Mouse (Mus musculus): ENCODE data around the gene Bbs12. TPM values are rescaled to one million over a fixed set of nuclear protein-coding genes. Genes with fewer than 3 reads are reported as not detected.

Bbs12 gene
- polyA plus RNA-seq, 1 experiment: 0.14 TPM

DNA sequence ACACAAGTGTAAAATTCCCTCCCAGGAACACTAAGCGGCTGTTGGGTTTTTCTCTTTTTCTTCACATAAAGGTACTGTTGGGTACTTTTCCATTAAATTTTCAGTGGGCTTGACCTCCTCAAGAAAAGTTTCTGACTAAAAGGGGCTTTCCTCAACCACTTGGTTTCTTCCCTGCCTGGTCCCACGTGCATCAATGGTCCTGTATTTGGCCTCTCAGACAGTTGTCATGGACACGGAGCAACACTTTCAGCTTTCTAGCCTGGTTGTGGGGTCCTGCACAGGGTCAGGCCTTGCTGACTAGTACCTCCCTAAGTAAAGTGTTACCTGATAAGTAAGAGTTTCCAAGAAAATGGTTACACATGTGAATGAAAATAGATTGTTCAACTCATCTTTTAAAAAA is 12.9 kb upstream of the Bbs12 start:
- WGBS: 73% methylated on average over 3 of the region's 3 CpGs

DNA sequence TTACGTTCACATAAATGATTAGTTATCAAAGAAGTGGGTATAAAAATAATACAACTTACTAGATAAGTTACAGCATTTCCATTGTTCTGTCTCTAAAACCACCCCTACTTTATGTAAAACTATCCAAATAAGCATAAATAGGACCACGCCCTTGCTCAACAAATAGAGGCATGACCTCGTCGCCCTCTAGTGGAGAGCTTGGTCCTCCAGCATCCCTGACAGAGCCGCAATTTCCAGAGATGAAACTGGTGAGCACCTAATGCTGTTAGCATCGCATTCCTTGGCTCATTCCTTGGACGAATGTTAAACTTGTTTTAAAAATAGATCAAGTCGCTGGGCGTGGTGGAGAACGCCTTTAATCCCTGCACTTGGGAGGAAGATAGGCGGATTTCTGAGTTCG is 9.7 kb upstream of the Bbs12 start:
- Histone ChIP-seq H3K27me3 (ENCODE audit: control insufficient read depth, insufficient read depth, low read length) (no peaks in the 10 kb centered on the region), H3K4me3 (ENCODE audit: low read depth, low read length) (no peak overlapping the region), H3K4me1 (ENCODE audit: control insufficient read depth, insufficient read depth, insufficient read length, low read length) (no peaks in the 10 kb centered on the region), H3K36me3 (ENCODE audit: control insufficient read depth, insufficient read depth, low read length) (no peaks in the 10 kb centered on the region), H3K27ac (ENCODE audit: insufficient read depth, low read depth, low read length) (no peak overlapping the region)
- TF ChIP-seq CTCF (IDR thresholded peaks at IDR 0.05; ENCODE audit: extremely low read depth, insufficient read length, insufficient replicate concordance, low read depth, low read length): peak; percentile 69; the same call in 1 of the 2 replicates
- TF ChIP-seq POLR2A (IDR thresholded peaks at IDR 0.05; ENCODE audit: low read depth, low read length): no peak
- 32% methylated on average over 12 of the region's 12 CpGs for WGBS

More for the DNA sequence above, 12.9 kb upstream of the Bbs12 start:
- no peak for TF ChIP-seq POLR2A (IDR thresholded peaks at IDR 0.05; ENCODE audit: low read depth, low read length)
- no peak for TF ChIP-seq CTCF (IDR thresholded peaks at IDR 0.05; ENCODE audit: extremely low read depth, insufficient read length, insufficient replicate concordance, low read depth, low read length)
- H3K4me1 ChIP-seq (ENCODE audit: control insufficient read depth, insufficient read depth, insufficient read length, low read length): no peaks in the 10 kb centered on the region
- H3K36me3 ChIP-seq (ENCODE audit: control insufficient read depth, insufficient read depth, low read length): no peaks in the 10 kb centered on the region
- H3K27me3 ChIP-seq (ENCODE audit: control insufficient read depth, insufficient read depth, low read length): no peaks in the 10 kb centered on the region
- no peak overlapping the region for H3K4me3 ChIP-seq (ENCODE audit: low read depth, low read length)
- no peak overlapping the region for H3K27ac ChIP-seq (ENCODE audit: insufficient read depth, low read depth, low read length)

DNA sequence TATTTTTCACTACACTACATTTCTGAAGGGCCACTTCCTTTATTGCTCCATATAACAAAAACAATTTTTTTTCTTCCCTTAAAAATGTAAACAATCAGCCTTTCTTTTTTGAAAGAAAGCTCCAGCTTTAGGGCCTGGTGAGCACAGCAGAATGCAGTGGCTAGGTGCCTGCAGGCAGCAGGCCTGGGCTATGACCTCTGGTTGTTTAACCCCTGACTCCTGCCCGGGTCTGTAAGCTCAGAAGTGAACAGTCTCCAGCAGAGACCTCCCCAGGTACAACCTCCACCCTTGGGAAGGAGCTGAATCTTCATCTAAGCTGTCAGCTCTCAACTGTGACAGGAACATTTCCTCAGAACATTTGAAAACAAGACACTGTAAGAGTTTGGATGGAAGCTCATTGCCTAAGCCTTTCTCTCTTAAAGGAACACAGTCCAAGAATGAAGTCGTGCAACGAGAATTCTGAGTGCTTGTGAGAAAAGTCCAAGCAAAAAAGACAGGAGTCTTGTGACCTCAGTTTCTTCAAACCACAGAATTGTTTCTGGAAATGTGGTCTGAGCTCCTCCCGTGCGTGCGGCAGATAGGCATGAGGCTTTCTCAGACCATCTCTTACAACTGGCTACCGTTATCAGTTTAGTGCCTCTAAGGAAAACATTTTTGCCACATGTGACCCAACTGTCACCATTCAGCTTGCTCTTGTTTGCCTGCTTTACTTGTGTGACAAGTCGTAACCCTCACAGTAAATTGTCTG is 8.8 kb upstream of the Bbs12 start:
- no peaks in the 10 kb centered on the region for H3K36me3 ChIP-seq (ENCODE audit: control insufficient read depth, insufficient read depth, low read length)
- H3K4me1 ChIP-seq (ENCODE audit: control insufficient read depth, insufficient read depth, insufficient read length, low read length): no peaks in the 10 kb centered on the region
- no peak for TF ChIP-seq CTCF (IDR thresholded peaks at IDR 0.05; ENCODE audit: extremely low read depth, insufficient read length, insufficient replicate concordance, low read depth, low read length)
- TF ChIP-seq POLR2A (IDR thresholded peaks at IDR 0.05; ENCODE audit: low read depth, low read length): no peak
- no peaks in the 10 kb centered on the region for H3K27me3 ChIP-seq (ENCODE audit: control insufficient read depth, insufficient read depth, low read length)
- 66% methylated on average over 8 of the region's 8 CpGs for WGBS
- H3K27ac ChIP-seq (ENCODE audit: insufficient read depth, low read depth, low read length): no peak overlapping the region; the same call in 1 of the 2 replicates
- no peak overlapping the region for H3K4me3 ChIP-seq (ENCODE audit: low read depth, low read length)

DNA sequence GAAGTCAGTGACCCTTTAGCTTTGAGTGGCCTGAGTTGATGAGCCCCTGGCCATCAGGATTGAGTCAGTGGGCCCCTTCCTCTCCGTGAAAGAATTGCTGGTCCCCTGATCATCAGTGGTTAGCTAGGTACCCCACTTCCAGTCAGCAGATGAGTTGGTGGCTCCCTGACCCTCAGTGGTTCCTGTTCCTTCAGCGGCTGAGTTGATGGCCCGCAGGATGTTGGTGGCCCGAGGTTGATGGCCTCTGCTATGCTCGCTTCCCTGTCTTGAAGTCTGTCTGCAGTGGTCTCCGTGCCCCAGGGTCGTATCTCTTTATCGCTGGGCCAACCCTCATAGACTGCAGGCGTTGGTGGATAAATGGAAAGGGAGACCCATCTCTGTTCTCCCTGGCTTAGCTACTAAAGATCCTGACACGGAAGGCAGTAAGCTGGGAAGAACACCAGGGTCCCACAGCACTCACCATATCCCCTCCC is 421 bp upstream of the Bbs12 start:
- Histone ChIP-seq H3K4me1 (ENCODE audit: control insufficient read depth, insufficient read depth, insufficient read length, low read length) (0 out of 2 replicates have a peak, but pooled peaks cover 5% of the 10 kb centered on the region), H3K4me3 (ENCODE audit: low read depth, low read length) (peak overlapping the region; percentile 93), H3K27ac (ENCODE audit: insufficient read depth, low read depth, low read length) (no peak overlapping the region), H3K36me3 (ENCODE audit: control insufficient read depth, insufficient read depth, low read length) (no peaks in the 10 kb centered on the region), H3K27me3 (ENCODE audit: control insufficient read depth, insufficient read depth, low read length) (no peaks in the 10 kb centered on the region)
- TF ChIP-seq POLR2A (IDR thresholded peaks at IDR 0.05; ENCODE audit: low read depth, low read length) (no peak), CTCF (IDR thresholded peaks at IDR 0.05; ENCODE audit: extremely low read depth, insufficient read length, insufficient replicate concordance, low read depth, low read length) (no peak)
- 2% methylated on average over 10 of the region's 10 CpGs for WGBS

DNA sequence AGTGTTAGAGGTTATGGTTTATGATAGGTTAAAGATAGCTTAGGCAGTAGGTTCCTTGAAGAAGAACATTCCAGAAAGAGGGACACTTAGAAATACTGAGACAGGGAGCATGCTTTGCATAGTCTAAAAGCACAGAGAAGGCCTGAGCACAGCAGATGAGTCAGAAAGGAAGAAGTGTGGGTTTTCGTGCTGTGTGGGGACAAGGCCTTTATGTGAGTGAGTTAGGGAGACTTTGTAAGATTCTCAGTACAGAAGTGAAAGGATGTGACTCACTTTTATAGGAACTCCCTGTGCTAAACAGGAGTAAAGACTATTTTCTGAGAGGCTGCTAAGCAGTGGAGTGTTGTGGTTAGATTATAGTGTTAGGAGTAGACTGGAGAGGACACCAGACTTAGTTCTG is 1.0 kb downstream of the Bbs12 start:
- Histone ChIP-seq H3K36me3 (ENCODE audit: control insufficient read depth, insufficient read depth, low read length) (no peaks in the 10 kb centered on the region), H3K27me3 (ENCODE audit: control insufficient read depth, insufficient read depth, low read length) (no peaks in the 10 kb centered on the region), H3K27ac (ENCODE audit: insufficient read depth, low read depth, low read length) (no peak overlapping the region; the same call in 1 of the 2 replicates), H3K4me3 (ENCODE audit: low read depth, low read length) (no peak overlapping the region), H3K4me1 (ENCODE audit: control insufficient read depth, insufficient read depth, insufficient read length, low read length) (0 out of 2 replicates have a peak, but pooled peaks cover 5% of the 10 kb centered on the region)
- WGBS: 31% methylated on average over 1 of the region's 1 CpGs
- no peak for TF ChIP-seq CTCF (IDR thresholded peaks at IDR 0.05; ENCODE audit: extremely low read depth, insufficient read length, insufficient replicate concordance, low read depth, low read length)
- TF ChIP-seq POLR2A (IDR thresholded peaks at IDR 0.05; ENCODE audit: low read depth, low read length): no peak

DNA sequence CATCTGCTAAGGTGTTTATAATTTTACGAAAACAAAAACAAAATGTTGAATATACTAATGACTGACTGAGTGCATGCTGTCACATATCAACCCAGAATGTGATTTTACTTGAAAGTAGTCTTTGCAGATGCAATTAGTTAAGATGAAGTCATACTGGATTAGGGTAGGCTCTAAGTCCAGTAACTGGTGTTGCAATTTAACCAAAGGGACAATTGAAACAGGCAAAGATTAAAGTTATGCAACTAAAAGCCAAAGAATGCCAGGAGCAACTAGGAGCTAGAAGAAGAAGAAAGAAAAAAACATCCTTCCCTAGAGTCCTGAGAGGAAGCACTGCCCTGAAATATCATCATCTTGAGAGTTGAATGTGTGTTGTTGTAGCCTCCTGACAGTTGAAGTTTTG is 3.9 kb downstream of the Bbs12 start:
- WGBS: 78% methylated on average over 1 of the region's 1 CpGs
- Histone ChIP-seq H3K4me1 (ENCODE audit: control insufficient read depth, insufficient read depth, insufficient read length, low read length) (0 out of 2 replicates have a peak, but pooled peaks cover 5% of the 10 kb centered on the region), H3K27me3 (ENCODE audit: control insufficient read depth, insufficient read depth, low read length) (no peaks in the 10 kb centered on the region), H3K4me3 (ENCODE audit: low read depth, low read length) (no peak overlapping the region), H3K36me3 (ENCODE audit: control insufficient read depth, insufficient read depth, low read length) (no peaks in the 10 kb centered on the region), H3K27ac (ENCODE audit: insufficient read depth, low read depth, low read length) (no peak overlapping the region)
- TF ChIP-seq CTCF (IDR thresholded peaks at IDR 0.05; ENCODE audit: extremely low read depth, insufficient read length, insufficient replicate concordance, low read depth, low read length): no peak
- no peak for TF ChIP-seq POLR2A (IDR thresholded peaks at IDR 0.05; ENCODE audit: low read depth, low read length)

DNA sequence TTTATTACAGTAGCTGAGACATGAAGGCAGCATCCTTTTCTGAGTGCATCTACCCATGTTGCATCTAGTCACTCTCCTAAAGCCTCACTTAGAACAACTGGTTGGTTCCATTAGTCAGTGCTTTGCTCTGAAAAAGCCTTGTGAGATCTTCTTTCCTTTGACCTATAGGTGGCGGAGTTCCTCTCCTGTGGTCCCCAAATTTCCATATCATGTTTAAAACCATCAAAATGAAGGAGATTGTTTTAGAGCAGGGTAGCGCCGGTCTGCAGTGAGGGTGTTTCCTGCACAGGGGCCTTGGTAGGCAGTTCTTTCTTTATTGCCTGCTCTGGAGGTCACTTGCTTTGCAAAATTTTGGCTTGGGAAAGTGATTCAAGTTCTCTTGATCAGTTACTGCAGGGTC is 12.0 kb downstream of the Bbs12 start:
- Histone ChIP-seq H3K36me3 (ENCODE audit: control insufficient read depth, insufficient read depth, low read length) (no peaks in the 10 kb centered on the region), H3K4me3 (ENCODE audit: low read depth, low read length) (no peak overlapping the region), H3K27me3 (ENCODE audit: control insufficient read depth, insufficient read depth, low read length) (no peaks in the 10 kb centered on the region), H3K27ac (ENCODE audit: insufficient read depth, low read depth, low read length) (no peak overlapping the region), H3K4me1 (ENCODE audit: control insufficient read depth, insufficient read depth, insufficient read length, low read length) (no peaks in the 10 kb centered on the region)
- WGBS: 56% methylated on average over 3 of the region's 3 CpGs
- peak; percentile 15; the same call in 1 of the 2 replicates for TF ChIP-seq CTCF (IDR thresholded peaks at IDR 0.05; ENCODE audit: extremely low read depth, insufficient read length, insufficient replicate concordance, low read depth, low read length)
- TF ChIP-seq POLR2A (IDR thresholded peaks at IDR 0.05; ENCODE audit: low read depth, low read length): no peak
